Mouse (Mus musculus) urinary bladder, postnatal 36 days (tissue): ENCODE measurements around the gene Nabp2.

Experiments used
- DNase-seq, 2 experiments: peaks; one replicate each; pipeline ENCODE4 v3.0.0; 2022; ENCODE audit warnings: low spot score in 2 of 2, mixed read lengths in 1 of 2

Gene Nabp2

DNA sequence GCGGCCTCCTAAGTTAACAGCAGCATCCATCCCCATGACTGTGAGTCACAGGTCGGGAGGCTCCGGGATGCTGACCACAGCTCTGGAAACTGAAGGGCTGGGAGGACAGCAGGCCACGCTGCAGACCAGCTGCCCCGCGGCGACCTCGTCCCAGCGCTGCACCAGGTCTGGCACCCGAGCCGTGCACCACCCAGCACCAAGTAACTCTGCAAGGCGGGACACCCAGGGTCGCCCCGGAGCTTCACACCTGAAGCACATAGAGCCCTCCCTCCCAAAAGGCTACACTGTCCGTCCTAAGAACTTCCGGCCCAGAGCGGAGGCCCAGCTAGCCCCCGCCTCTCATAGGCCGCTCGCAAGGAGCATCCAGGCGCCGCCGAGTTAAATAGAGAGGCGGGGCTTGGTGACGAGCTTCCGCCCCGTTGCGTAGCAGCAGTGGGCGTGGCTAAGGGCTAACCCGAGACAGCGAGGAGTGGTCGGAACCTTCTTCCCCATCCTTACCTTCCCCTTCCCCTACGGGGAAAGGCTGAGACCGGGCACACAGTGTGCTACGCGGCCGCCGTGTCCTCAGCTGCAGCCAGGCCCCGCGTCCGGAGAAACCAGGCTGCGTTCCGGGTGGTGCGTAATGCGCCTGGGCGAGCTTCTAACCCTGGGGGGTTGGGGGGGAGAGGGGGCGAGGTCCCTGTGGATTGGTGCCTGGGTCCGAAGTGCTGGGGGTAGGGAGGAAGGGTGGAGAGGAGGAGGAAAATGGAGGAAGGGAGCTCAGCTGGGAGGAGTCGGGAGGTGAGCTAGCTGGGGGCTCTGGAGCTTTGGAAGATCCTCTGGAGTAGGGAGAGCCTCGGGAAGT, at the start of gene Nabp2, which contains the start of gene Rnf41:
TSS of gene Nabp2 (minus strand) at position 282 of the 844 bp plus-strand sequence.
TSS of gene Rnf41 (plus strand) at position 447 of the 844 bp plus-strand sequence.
- DNase-seq = peak; percentile 97

GRCm38 (mm10) chr10:128460270-128460630, 49.0 kb upstream of the Nabp2 start:
- no peak for DNase-seq

- DNase-seq = peak; percentile 24 to 30
These were observed 48.3 kb upstream of the Nabp2 start for GRCm38 (mm10) chr10:128459409-128460269.

- DNase-seq = peak; percentile 78 to 86
These were observed 47.6 kb upstream of the Nabp2 start, which contains the start of gene Smarcc2 for GRCm38 (mm10) chr10:128458719-128459408. Gene Smarcc2 (plus strand): TSS chr10:128459248.

- DNase-seq = peak; percentile 90 to 92
These were observed 47.0 kb upstream of the Nabp2 start for GRCm38 (mm10) chr10:128458348-128458718.

DNA sequence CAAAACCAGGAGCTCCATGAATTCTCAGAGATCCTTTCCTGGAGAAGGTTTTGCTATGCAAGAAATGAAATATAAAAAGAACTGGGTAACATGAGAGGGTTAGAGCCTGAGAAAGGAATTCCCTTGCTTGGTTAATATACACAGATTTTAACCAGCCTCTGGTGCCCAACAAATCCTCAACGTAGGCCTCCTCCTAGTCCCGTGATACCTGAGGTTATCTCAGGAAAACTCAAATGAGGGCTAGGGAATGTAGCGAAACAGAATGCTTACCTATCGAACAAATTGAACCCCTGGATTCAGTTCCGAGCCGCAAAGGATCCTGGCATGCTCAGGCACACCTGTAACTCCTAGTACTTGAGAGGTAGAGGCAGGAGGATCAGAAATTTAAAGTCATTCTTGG, 46.4 kb upstream of the Nabp2 start:
- DNase-seq = no peak

- DNase-seq = peak; percentile 53 to 55
These were observed 44.0 kb upstream of the Nabp2 start for GRCm38 (mm10) chr10:128455280-128455679.

GRCm38 (mm10) chr10:128454471-128454870, 43.2 kb upstream of the Nabp2 start:
- no peak for DNase-seq

DNA sequence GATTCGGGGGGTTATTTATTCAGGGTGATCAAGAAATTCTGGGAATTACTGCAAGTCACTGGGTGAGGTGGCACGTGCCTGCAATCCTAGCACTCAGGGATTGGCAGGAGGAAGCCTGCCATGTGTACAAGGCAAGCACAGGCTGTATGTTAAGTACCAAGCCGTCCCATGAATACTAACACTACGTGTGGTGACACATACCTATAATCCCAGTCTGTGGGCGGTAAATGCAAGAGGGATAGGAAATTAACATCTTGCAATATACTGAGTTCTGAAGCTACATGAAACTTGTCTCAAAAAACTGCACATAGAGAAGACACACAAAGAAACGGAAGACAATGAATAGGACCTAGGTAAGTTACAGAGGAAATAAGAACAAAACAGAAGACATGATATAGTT, 39.7 kb upstream of the Nabp2 start:
- DNase-seq = no peak

DNA sequence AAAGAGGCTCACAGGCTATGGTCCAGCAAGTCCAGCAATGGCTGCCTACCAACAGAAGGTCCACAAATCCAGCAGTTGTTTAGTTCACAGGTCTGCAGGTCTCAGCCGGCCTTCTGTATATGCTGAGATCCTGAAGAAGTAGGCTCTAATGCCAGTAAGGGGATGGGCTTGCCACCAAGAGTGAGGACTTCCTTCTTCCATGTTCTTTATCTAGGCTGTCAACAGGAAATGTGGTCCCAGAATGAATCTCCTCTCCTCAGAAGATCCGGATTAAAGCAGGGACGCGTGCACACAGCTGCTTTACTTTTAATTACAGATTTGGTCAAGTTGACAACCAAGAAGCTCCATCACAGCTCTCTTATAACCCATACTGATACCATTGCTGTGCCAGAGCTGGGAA, 34.1 kb upstream of the Nabp2 start:
- no peak for DNase-seq

DNA sequence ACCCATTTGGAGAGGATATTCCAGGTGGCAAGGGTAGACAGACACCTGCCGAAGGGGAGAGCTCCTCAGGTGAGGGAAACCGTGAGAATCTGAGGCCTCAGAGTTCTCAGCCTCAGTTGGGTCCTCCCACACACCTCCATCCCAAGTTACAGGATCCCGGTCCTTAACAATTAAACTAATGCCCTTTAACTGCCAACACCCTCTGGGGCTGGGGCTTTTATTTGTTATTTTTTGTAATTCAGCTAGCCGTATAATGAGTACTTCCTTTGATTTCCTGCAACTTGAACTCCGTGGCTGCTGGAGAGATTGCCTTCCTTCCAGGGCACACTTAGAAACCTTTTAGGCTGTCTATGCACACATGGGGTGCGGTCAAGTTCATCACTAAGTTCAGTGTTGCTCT, 33.1 kb upstream of the Nabp2 start:
- no peak for DNase-seq

DNA sequence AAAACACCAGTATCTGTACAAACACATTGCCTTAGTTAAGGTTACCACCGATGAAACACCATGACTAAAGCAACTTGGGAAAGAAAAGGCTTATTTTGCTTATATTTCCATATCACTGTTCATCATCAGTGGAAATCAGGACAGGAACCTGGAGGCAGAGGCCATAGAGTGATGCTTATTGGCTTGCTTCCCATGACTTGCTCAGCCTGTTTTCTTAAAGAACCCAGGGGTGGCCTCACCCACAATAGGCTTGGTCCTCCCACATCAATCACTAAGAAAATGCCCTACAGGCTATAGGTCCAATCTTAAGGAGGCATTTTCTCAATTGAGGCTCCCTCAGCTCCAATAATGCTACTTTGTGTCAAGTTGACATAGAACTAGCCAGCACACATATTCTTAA, 31.4 kb upstream of the Nabp2 start:
- DNase-seq = no peak

DNA sequence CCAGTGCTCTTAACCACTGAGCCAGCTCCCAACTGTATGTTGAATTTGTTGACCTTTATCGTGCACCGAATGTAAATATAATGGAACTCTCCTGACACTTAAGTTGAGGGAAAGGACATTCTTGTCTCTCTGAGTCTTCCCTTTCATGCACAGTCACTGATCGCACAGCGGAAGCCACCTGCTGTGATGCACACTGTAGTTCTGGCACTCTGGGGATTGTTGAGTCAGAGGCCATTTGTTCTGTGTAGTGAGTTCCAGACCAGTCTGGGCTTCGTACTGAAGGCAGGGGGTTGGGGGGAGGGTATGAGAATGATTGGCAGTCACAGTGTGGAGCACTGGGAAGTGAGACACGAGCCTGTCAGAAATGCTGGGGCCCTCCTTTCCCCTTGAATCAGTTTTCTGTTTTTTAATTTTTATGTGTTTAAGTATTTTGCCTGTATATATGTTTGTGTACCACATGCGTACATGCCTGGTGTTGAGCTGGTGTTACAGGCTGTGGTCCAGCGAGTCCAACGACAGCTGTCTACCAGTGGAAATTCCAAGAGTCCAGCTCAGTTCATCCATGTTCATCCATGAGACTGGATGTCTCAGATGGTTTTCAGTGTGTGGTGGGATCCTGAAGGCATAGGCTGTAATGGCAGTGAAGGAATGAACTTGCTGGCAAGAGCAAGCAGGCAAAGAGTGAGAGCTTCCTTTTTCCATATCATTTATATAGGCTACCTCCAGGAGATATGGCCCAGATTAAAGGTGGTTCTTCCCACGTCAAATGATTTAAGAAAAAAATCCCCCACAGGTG, 30.2 kb upstream of the Nabp2 start:
- DNase-seq = no peak

DNA sequence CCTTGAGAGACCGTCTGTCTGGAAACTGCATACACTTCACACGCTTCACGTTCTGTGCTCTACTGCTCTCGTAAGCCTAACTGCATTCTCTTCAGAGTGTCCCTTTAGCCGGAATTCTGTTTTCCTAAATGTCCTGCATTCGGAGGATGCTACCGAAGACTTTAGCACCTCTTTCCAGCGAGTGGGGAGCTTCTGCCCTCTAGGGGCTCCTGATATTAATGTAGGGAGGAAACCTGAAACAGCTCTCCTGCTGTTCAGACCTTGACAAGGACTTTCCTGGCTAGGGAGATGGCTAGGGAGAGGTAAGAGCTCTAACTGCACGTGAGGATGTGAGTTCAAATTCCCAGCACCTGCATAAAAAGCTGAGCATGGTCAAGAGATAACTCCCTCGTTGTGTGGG, 29.1 kb upstream of the Nabp2 start:
- no peak for DNase-seq

- DNase-seq = no peak
These were observed 27.5 kb upstream of the Nabp2 start for GRCm38 (mm10) chr10:128438675-128439279.

DNA sequence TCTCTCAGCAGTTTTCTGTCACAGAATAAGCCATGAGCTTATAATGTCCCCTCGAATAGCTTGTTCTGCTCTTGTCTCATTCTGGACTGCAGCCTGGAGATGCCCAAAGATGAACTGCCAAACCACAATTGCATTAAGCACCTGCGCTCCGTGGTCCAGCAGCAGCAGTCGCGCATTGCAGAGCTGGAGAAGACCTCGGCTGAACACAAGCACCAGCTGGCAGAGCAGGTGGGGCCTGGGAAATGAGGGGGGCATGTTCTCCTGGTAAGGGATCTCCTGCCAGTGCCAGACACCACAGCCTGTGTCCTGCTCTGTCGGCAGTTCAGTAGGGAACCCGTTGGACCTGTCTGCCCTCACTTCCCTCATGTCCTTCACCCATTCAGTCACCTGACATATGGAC, 25.1 kb upstream of the Nabp2 start:
- DNase-seq = no peak

DNA sequence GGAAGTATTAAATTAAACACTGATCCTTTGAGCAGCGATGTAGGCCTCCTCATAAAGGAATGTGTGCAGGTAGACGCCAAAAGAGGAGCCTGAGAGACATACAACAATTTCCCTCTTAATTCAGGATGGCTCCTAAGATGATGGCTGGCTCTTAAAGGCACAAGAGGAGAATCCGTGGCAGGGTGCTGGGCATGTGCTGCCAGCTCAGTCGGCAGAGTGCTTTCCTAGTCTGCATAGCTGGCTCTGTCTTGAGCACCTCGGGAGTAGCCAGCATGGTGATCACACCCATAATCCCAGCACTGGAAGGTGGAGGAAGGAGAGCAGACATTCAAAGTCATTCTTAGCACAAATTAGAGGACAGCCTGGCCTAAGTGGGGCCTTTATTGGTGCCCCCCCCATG, 24.6 kb upstream of the Nabp2 start:
- DNase-seq = no peak

GRCm38 (mm10) chr10:128435186-128435823, 24.0 kb upstream of the Nabp2 start:
- DNase-seq = peak in 1 of 2 experiments; percentile 70

GRCm38 (mm10) chr10:128434681-128435080, 23.4 kb upstream of the Nabp2 start:
- DNase-seq = peak in 1 of 2 experiments; percentile 30

GRCm38 (mm10) chr10:128433417-128433816, 22.1 kb upstream of the Nabp2 start:
- DNase-seq = no peak
